Mouse (Mus musculus) small intestine, adult 2 months (tissue): ENCODE results near the gene Lypd5. TPM values are rescaled to one million over a fixed set of nuclear protein-coding genes. Genes with fewer than 3 reads are reported as not detected.
A peak's percentile ranks its signal among the peaks of the same experiment; 100 is the strongest.

Experiments used
- H3K27ac ChIP-seq: fragments of 200-500 bp; 2 replicates; pipeline ENCODE4 v1.5.1; 2012; ENCODE audit warnings: low read depth, low read length, control low read depth, inconsistent platforms; ENCODE audit not compliant: insufficient read depth
- H3K27me3 ChIP-seq: fragments of 200-500 bp; 2 replicates; pipeline ENCODE4 v1.6.1; 2012; ENCODE audit warnings: mild to moderate bottlenecking, moderate library complexity, low read length, inconsistent platforms; ENCODE audit not compliant: control insufficient read depth, insufficient read depth
- H3K36me3 ChIP-seq: fragments of 200-500 bp; 2 replicates; pipeline ENCODE4 v1.6.1; 2012; ENCODE audit warnings: mild to moderate bottlenecking, low read length, control low read depth, inconsistent platforms; ENCODE audit not compliant: control insufficient read depth, insufficient read depth
- H3K4me1 ChIP-seq: fragments of 200-500 bp; 2 replicates; pipeline ENCODE4 v1.6.1; 2012; ENCODE audit warnings: low read length, inconsistent platforms, mixed read lengths; ENCODE audit not compliant: control insufficient read depth, insufficient read depth, insufficient read length
- H3K4me3 ChIP-seq: fragments of 200-500 bp; 2 replicates; pipeline ENCODE4 v1.5.1; 2012; ENCODE audit warnings: low read depth, mild to moderate bottlenecking, control low read depth, inconsistent platforms, low read length, moderate library complexity
- CTCF ChIP-seq: fragments of 200-500 bp; IDR thresholded peaks from 2 replicates; pipeline ENCODE4 v1.5.1; 2012; ENCODE audit warnings: low read depth, mild to moderate bottlenecking, control low read depth, inconsistent platforms, low read length, moderate library complexity, mixed read lengths; ENCODE audit not compliant: insufficient replicate concordance, insufficient read length; ENCODE audit errors: extremely low read depth
- POLR2A ChIP-seq: fragments of 200-500 bp; IDR thresholded peaks from 2 replicates; pipeline ENCODE4 v1.6.1; 2012; ENCODE audit warnings: low read depth, mild to moderate bottlenecking, control low read depth, inconsistent platforms, low read length, moderate library complexity
- WGBS: fragments of 180-500 bp; shearing (Covaris S2); methylation state at CpG from one replicate; pipeline ENCODE4 v1.1.7; 2018; 5-methylcytosine and 5-hydroxymethylcytosine counted together
- polyA plus RNA-seq: library from polyadenylated mRNA; depleted of rRNA; stranded (reverse); fragments of >200 nt; gene quantifications from 2 replicates; pipeline ENCODE4 v1.2.3, GENCODE M21; 2012

Gene Lypd5
- polyA plus RNA-seq, 1 experiment = 0.06 TPM

DNA sequence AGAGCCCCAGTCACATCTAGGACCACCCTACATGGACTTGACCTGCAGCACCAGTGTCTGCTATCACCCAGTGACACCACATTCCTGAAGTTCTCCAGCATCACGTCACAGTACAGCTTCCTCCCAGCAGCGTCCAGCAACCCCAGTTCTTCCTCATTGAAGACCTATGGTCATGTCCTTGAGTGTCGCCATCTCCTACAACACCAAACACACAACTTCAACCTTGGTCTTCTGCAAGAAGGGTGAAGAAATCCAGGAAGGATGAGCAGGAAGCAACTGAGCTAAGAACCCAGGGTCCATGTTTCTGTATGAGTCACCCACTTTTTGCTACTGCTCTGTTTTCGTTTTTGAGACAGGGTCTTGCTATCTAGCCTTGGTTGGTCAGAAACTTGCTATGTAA lies 26.4 kb upstream of the Lypd5 start:
- 63% methylated on average over 4 of the region's 4 CpGs for WGBS
- peaks cover 19% of the 10 kb centered on the region; the same call in 1 of the 2 replicates for H3K27me3 ChIP-seq
- H3K4me3 ChIP-seq = no peak overlapping the region
- no peak for TF ChIP-seq POLR2A
- TF ChIP-seq CTCF = no peak
- H3K27ac ChIP-seq = no peak overlapping the region
- H3K36me3 ChIP-seq = no peaks in the 10 kb centered on the region
- no peaks in the 10 kb centered on the region for H3K4me1 ChIP-seq

DNA sequence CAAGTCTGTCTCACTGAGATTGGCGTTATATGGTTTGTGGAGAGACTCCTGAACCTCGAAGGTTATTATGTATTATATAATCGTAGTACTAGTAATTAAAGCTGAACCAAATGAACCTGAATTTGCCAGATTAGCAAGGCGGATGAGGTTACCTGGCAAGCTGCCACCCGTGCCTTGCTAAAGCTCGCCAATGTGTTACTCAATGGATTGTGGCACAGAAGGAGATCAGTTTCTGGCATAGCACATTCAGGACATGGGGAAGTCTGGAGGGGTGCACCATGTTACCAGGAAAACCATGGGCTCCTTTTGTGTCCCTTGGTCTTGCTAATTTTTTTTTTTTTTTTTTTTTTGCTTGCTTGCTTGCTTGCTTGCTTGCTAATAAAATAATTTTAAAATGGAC lies 23.8 kb upstream of the Lypd5 start:
- Histone ChIP-seq H3K27ac (no peak overlapping the region), H3K27me3 (peaks cover 19% of the 10 kb centered on the region), H3K4me3 (no peak overlapping the region), H3K4me1 (no peaks in the 10 kb centered on the region), H3K36me3 (no peaks in the 10 kb centered on the region)
- TF ChIP-seq CTCF (no peak), POLR2A (no peak)
- WGBS = 43% methylated on average over 6 of the region's 6 CpGs

DNA sequence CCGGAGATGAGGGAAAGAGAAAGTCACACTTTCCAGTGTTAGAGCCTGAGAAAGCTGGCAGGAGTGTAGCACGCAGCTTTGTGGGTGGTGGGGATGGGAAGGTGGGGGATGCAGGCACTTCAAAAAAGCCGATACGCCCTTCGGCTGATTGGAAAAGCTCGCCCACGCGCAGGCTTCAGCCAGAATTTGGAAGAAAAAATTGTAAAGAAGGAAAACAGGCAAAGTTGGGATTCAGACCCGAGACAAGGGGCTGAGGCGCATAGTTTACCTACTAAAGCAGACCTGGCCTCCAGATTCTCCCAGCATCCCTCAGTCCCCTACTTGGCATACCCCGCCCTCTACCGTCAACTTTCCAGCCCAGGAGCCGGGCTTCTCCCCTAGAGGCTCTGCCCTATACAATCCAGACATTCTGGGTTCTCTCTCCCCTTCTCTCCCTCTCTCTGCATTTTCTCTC lies 23.3 kb upstream of the Lypd5 start:
- WGBS = 23% methylated on average over 13 of the region's 13 CpGs
- TF ChIP-seq CTCF (no peak), POLR2A (no peak)
- no peak overlapping the region for H3K27ac ChIP-seq
- no peak overlapping the region for H3K4me3 ChIP-seq
- no peaks in the 10 kb centered on the region for H3K36me3 ChIP-seq
- peaks cover 19% of the 10 kb centered on the region for H3K27me3 ChIP-seq
- no peaks in the 10 kb centered on the region for H3K4me1 ChIP-seq

DNA sequence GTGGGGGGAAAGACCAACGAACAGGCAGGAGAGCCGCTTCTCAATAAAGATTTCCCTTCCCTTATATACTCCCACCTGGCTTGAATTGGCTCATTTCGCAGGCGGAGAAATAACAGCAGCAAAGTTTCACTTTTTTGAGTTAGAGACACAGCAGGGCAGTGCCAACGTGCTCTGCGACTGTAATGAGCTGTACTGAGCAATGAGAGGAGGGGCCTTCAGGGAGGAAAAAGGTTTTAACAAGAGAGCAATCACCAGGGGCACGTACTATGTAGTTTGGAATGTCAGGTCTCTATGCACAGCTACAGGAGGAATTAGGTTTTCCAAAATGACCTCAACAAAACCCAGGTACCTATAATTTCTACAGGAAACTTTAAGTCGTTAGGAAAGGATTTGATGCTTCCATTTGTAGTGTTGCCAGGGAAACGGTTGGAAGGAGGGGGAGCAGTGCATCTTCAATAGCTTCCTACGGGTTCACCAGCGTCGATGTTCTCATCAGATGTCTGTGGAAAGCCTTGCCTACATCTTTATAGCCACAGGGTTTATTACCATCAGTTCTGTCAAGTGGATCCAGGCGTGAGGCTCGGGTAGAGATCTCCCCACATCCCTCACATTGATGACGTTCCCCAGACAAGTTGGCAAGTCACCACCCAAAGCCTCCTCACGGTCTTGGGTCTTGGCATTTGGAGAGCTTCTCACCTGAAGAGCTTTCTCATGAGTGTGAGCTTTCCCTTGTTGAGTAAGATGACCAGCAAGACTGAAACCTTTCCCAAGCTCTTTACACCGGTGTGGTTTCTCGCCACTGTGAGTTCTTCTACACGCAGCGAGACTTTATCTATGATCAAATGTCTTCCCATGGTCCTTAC lies 22.5 kb upstream of the Lypd5 start:
- WGBS = 61% methylated on average over 20 of the region's 20 CpGs
- no peak overlapping the region for H3K4me3 ChIP-seq

DNA sequence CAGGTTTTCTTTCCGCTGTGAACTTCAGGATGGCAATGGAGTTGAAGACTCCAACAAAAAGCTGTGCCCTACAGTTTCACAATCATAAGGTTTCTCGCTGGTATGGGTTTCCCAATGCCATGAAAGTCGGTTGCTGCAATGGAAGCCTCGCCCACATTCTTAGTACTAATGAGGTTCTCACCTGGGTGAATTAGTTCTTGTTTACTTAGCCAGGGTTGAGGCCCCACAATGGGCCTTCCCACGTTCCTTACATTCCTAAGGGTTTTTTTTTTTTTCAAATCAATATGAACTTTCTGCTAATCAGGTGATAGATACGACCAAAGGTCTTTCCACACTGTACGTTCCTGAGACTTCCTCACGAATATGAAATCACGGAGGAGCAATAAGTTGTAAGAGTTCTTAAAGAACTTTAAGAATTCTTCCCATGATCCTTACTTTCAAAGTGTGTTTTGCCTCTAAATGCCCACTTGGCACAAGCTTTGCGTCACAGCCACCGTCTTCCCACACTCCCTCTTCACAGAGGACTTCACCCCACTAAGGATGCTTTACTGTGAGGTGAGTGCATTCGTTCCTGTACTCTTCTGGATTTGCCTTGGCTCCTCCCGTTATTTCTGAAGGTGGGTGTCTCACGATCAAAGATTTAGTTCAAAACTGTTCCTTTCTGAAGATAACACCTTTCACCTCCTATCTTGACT lies 21.6 kb upstream of the Lypd5 start:
- H3K27ac ChIP-seq = no peak overlapping the region
- peaks cover 16% of the 10 kb centered on the region for H3K27me3 ChIP-seq

More for the DNA sequence above, 22.5 kb upstream of the Lypd5 start:
- no peaks in the 10 kb centered on the region for H3K4me1 ChIP-seq
- no peak for TF ChIP-seq POLR2A
- no peak for TF ChIP-seq CTCF
- H3K36me3 ChIP-seq = no peaks in the 10 kb centered on the region
- H3K27ac ChIP-seq = no peak overlapping the region
- H3K27me3 ChIP-seq = peaks cover 19% of the 10 kb centered on the region

DNA sequence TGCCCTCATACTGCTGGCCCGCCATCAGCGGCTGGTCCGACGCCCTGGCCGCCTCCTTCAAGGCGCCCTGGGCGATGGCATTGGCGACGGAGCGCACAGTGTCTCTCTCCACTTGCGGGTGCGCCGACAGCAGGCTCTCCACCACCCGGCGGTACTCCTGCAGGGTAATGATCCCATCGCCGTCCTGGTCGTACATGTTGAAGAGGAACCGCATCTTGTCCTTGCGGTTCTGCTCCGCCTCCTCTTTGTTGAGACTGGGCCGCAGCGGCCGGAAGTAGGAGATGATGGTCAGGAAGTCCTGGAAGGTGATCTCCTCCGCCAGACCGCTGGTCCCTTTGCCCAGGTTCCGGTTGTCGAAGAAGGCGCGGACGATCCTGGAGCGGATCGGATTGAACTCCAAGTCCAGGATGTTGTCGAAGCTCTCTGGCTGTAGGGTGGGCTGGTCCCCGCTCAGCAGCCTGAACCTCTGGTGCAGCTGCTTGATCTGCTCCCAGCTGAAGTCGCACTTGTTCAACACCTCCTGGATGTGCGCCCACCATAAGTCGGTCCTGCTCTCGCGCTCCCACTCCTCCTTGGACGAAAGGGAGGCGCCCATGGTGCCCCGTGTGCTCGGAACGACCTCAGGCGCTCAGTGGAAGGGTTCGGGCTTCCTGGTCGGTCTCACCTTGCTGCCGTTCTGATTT lies 15.6 kb upstream of the Lypd5 start, which contains the start of gene Tescl:
Tescl (minus strand) TSS at position 633 of the 683 bp plus-strand sequence.
- Histone ChIP-seq H3K27ac (no peak within 1 kb of the TSS), H3K36me3 (no peaks in the 10 kb centered on the region), H3K4me3 (0 out of 2 replicates have a peak within 1 kb of the TSS, but pooled peaks have one; percentile 8), H3K4me1 (no peaks in the 10 kb centered on the region), H3K27me3 (peaks cover 15% of the 10 kb centered on the region; the same call in 1 of the 2 replicates)
- no peak for TF ChIP-seq CTCF
- no peak for TF ChIP-seq POLR2A
- WGBS = 40% methylated on average over 49 of the region's 49 CpGs

More for the DNA sequence above, 21.6 kb upstream of the Lypd5 start:
- Histone ChIP-seq H3K4me1 (no peaks in the 10 kb centered on the region), H3K4me3 (no peak overlapping the region), H3K36me3 (no peaks in the 10 kb centered on the region)
- TF ChIP-seq POLR2A = no peak
- 44% methylated on average over 14 of the region's 14 CpGs for WGBS
